Mouse (Mus musculus) frontal cortex, postnatal 14 days (tissue): Measurements from ENCODE around the gene Efna2.
"Not testable (repeated sequence)": the region's sequence is repeated elsewhere in the genome, so short reads cannot be mapped to it uniquely, and the experiment has no call there.

Experiments
- DNase-seq, 2 experiments: peaks; one replicate each; pipeline ENCODE4 v3.0.0; 2022; ENCODE audit warnings: low spot score in 2 of 2

The Efna2 gene

DNA sequence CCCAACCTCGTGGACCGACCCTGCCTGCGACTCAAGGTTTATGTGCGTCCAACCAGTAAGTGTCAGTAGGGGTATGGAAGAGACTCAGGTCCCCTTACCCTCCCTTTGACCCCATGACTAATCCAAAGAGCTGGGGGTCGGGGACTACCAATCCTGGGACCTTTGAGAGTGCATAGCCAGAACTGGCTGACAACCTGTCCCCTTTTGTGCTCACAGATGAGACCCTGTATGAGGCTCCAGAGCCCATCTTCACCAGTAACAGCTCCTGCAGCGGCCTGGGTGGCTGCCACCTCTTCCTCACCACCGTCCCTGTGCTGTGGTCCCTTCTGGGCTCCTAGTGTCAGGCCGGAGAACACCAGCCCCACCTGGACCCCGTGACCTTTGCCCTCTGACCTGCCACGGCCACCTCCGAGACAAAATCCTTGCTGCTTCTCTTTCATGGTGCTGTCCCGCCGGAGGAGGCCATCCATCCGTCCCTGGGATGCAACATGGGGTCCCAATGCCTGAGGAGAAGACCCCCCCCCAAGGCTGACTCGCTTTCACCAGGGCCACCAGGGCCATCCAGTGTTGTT lies 9.3 kb downstream of the Efna2 start:
- no peak for DNase-seq

DNA sequence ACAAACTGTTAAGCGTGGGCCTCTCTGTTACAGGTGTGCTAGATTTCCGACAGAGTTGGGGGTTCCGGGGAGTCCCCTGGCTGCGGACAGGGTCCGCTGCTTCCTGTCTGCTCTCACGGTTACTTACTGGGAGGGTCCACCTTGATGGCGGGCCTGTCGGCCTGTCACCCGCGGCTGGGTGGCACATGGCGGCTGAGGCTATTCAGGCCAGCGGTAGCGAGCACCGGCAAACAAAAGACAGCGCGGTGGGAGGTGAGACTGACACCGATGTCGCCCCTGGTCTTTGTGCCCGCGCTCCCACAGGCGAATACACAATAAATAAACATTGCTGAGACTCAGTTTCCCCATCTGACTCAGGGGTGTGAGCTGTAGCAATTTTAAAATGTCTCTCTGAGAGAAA lies 10.7 kb downstream of the Efna2 start:
- DNase-seq: no peak

DNA sequence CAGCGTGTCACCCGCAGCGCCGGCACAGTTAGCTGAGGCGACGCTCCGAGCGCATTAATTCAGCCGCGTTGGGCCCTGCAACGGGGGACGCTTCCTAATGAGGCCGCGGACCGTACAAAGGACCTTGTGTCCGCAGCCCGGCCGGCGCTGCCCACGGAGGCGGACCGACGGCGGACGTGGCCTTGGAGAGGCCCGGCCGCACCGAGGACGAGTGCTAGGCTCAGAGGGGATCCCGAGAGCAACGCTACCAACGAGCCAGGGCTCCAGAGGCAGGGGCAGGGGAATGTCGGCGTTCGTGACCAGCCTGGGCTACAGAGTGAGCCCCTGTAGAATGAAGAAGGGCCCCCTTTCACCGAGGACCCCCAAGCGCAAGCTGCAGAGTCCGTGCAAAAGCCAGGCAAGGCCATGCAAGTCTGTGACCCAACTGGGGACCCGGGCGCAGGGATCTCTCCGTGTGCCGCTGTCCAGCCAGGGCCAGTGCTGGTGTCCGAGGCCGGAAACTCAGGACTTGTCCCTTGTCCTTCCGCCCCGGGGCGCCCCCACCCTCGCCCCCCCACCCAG lies 11.3 kb downstream of the Efna2 start:
- DNase-seq: no peak

DNA sequence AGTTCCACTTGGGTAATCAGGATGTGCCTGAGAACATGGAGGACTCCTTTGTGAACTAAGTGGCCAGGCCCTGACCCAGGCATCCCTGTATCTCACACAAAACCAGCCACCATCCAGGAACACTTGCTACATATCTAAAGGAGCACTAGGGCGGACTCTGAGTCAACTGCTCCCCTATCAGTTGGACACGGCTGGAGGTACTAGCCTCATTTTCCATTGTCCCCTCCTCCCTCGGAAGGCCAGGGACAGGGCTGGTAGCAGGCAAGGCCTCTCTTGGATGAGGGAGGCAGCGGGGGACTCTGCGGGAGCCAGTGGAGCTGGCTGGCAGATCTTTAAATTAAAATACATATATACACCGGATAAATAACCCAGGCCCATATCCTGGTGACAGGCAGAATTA lies 14.7 kb downstream of the Efna2 start:
- DNase-seq: no peak

DNA sequence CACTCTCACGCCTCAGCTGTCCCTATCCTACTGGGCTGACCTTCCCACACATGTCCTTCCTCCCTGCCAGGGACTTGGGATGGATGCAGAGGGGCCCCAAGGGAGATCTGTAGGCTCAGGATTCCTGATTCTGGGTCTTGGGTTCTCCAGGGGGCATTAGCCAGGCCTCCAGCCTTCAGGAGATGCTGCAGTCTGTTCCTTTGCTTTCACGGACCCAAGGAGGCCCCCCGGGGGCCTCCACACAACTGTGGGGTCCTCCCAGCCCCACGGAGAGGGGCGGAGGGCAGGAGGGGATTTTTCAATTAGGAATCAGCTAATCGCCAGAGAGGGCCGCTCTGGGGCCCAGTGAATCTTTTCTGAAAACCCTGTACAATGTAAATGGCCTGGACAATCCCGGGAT lies 15.2 kb downstream of the Efna2 start:
- no peak for DNase-seq

DNA sequence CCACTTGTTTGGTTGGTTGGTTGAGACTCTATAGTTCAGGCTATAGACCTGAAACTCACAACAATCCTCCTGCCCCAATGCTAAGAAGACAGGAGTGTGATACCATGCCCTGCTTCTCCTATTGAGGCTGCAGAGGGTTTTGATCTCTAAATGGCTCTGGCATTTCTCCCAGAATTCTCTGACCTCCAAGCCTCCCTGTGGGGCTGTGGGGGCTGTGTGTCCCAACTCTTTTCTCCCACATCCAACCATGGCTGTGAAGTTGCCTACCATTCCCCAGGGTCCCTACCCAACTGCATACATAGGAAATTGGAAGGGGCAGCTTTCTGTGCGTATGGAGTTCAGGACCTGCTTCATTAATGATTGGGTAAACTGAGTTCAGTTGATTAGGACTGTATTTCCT lies 16.9 kb downstream of the Efna2 start:
- DNase-seq: no peak

DNA sequence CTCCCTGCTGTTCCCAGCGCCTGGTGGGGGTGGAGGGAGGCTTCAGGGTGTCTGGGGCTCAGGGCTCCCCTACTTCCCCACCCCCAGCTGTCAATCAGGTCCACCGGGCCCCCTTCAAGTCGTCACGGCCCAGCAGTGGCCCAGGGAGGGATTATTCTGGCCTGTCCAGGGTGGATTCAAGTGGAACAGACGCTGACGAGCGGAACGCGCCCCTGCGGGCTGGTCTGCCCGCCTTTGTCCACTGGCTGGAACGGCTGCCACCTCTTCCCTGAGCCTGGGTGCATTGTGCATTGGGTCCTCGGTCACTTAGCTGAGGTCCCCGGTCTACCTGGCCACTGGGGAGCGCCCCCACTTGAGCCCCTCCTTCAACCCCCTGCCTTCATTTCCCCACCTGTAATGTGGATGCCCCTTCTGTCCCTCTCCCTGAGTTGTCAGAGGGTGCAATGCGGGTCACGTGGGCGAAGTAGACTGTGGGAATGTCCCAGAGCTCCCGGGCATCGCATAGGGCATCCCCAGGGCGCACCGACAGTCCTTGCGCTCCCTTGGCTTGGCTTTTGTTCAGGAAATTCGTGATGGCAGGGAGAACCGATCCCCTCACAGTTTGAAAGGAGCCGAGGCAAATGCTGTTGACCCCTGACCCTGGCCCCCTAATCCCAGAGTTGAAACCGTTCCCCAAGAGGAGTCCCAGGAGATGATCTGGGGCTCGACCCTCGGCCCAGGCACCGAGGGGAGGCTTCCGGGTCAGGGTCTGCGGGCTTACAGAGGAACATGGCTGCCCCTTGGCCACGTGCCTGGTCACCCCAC lies 17.7 kb downstream of the Efna2 start:
- DNase-seq: no peak

DNA sequence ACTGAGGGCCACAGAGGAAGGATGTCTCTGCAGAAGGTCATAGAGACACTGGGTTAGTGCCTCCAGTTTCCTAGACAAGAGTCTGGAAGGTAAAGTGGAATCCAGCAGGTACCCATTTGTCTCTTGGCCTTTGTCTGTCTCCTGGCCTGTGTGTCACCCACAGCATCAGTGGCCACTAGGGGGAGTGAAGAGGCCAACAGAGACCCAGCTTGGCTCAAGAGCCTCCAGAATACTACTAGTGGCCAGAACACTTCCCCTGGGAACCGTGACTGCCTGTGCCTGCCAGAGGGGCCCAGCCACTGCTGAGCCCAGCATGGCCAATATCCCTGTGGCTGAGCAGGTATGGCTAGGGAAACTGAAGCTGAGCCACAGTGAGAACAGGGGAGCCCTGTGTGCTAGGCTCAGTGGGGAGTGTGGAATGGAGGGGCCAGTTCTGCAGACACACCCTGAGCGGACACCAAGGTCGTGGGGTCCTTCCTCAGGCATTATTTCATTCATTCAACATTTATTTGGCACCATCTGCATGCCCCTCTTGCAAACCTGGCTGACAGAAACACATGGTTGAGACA lies 20.2 kb downstream of the Efna2 start:
- DNase-seq: no peak

DNA sequence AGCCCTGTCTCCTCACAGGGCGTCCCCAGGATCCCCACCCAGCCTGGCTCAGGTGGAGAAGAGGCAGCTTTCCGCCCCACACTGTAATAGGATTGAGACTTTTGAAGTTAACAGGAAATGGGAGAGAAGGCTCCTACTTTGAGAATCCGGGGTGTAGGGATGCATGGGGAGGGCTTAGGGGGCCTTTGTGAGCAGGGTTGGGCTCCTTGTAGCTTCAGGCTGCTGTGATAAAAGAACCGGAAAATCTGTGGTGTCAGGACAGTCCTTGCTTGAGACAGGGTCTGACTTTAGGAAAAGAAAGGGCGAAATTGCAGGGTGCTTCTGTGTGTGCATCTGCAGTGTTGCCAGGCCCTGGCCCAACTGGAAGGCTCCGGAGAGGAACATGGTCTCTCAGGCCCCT lies 21.2 kb downstream of the Efna2 start:
- no peak for DNase-seq

DNA sequence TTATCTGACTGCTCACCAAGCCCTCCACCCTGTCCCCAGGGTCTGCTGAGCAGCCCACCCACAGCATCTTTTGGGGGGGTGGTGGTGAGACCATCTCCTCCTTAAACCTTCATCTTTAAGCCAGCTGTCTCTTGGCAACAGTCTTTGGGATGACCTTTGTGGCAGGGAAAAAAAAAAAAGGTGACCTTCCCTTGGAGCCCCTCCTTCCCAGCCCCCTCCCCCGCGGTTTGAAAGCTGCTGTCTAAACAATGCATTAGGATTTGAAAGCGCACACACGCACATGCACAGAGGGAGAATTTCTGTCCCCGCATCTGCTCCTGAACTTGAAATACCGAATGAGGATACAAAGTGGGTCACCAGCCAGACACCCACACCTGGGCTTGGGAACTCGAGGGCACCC lies 24.8 kb downstream of the Efna2 start:
- DNase-seq: no peak

DNA sequence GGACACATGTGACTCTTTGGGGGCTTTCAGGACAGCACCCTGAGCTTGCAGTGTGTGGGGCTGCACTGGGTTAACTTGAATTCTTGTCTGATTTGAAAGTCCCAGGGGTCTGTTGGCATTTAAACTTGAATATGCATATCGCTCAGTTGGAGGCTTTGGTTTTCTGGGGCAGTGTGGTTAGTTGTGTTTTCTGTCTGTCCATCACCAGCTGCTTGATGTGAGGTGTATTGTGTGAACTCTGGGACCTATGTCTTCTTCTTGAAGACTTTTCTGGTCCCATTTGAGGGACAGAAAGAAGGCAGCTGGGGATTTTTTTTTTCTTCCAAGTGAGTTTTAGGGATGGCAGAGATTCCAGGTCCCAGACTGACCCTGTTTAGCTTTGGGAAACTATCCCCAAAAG lies 27.9 kb downstream of the Efna2 start:
- no peak for DNase-seq

DNA sequence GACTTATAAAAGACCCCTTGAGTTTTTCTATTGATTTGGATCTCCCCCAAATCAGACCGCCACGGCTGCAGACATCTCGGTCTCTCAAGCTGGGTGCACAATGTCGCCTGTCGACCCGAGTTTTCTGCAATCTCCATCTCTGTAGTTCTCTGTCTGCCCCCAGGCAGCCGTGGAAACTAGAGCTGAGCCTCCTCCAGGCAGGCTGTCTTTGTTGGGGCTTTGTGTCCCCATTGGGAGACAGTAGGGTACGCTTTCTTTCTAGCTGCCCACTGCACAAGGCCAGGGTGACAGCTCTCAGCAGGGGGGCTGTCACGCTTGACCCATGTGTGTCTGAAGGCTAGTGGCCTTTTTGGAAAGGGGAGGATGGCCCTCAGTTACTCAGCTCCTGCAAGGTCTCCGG lies 28.4 kb downstream of the Efna2 start:
- DNase-seq: no peak

DNA sequence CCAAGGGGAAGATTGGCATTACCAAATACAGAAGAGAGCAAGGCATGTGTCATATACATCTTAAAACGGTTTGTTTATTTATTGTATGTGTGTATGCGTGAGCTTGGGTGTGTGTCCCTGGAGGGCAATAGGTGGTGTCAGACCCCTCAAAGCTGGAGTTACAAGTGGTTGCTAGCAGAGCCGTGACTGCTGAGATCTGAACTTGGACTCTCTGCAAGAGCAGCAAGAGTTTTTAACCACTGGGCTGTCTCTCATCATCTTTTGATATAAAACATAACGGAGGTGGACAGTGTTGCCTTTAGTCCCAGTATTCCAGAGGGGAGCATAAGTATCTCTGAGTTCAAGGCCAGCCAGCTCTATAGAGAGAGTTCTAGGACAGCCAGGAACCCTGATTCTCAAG lies 29.0 kb downstream of the Efna2 start:
- no peak for DNase-seq

DNA sequence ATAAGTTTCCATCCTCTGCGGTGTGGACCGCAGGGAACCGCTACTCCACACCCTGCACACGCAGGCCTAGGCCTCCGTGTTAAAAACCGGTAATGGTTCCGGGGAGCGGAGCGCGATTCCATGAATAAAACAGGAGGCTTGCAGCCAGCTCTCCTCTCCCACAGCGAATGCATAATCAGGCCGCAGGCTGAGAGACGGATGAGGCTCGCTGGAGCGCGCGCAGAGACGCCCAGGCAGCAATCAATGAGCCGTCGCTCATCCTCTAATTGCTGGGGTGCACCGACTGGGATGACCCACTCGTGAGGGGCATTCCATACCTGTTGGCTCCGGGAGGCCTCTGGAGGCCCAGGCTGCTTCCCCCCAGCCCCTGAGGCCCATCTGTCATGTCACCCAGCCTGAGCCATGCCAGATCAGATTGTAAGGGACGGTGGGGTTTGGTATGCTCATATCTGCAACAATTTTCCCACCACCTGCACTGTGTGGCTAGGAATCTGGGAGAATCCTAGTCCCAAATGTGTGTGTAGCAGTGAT lies 29.6 kb downstream of the Efna2 start:
- DNase-seq: no peak

DNA sequence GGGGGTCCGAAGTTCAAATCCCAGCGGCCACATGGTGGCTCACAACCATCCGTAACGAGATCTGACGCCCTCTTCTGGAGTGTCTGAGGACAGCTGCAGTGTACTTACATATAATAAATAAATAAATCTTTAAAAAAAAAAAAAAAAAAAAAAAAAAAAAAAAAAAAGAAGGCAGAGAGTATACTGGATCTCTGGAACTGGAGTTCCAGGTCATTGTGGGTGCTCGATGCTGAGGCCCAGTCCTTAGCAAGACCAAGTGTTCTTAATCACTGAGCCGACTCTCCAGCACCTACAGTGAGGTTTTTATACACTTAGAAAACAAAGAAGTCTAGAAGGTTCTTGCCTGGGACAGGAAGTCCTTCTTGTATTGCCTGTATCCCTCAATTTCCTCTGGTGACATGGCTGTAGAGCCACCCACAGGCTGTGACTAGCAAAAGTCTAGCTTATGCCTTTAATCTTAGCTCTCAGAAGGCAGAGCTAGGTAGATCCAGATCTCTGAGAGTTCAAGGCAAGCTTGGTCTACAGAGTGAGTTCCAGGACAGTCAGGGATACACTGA lies 32.3 kb downstream of the Efna2 start:
- DNase-seq: not testable (repeated sequence)

DNA sequence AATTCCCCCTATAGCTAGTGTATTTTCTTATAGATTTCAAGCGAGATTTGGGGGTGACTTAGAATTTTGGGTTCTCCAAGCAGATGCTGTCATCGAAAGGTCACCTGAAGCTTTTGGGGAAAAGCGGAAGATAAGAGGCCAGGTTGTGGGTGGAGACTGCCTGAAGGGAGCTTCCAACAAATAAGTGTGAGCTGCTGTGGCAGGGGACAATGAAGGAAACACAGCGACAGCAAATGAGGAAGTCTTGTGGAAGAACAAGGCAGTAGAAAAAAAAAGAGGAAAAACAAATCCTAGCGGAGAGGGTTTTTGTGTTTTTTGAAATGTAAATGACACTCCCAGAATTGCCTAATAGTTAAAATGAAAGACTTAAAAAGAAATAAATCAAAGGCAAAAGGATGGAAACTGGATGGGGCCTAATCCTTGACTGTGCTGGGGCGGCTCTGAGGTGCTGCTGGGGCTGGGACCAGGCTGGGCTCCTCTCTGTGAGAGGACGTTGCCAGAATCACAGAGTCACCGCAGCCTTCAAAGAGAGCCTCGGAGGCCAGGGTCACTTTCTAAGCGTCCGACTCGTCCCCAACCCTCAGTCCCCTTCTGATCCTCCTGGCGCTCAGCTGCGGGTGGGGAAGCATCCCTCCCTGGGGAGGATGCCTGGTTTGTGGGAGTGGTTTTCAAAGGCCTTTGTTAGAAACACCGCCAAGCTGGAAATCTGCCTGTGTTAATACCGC lies 35.9 kb downstream of the Efna2 start:
- DNase-seq: no peak

DNA sequence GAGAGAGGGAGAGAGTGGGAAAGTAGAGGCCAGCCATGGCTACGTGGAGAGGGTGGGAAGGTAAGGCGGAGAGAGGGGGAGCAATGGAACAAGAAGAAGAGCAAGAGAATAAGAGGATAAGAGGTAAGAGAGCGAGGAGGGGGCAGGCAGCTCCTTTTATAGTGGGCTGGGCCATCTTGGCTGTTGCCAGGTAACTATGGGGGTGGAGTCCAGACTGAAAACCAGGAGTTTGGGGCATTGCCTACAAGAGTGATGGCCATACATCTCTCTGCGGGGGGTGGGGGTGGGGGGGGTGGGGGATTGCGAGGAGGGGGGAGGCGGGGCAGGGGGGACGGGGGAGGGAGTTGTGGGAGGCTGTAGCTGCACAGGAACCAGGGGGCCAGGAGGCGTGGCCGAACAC lies 41.4 kb downstream of the Efna2 start:
- DNase-seq: no peak

DNA sequence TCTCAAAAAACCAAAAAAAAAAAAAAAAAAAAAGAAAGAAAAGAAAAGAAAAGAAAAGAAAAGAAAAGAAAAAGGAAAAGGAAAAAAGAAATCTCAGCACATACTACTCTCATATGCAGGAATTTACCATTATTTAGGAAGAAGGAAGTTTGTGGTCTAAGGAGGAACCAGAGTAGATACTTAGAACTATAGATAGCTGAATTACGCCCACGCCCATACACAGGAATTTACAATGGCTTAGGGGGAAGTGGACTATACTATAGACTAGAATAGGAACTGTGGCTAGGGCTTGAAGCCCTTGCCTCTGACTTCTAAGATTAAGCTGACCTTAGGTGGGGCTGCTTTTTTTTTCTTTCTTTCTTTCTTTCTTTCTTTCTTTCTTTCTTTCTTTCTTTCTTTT lies 43.9 kb downstream of the Efna2 start:
- DNase-seq: not testable (repeated sequence)

DNA sequence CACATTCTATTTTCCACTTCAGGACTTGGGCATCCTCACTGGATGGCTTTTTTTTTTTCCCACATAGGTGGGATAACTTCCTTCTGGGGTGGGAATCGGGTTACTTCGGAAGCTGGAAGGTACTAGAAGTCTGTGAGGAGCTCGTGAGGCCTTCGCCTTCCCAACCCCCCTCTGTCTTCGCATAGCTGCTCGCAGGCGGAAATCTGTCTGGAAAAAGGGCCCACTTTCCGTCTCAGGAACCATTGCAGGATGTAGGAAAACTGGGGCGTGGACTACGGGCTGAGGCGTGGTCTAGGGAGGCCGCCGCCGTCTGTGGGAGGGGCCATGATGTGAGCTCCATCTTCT lies 46.8 kb downstream of the Efna2 start:
- DNase-seq: no peak

DNA sequence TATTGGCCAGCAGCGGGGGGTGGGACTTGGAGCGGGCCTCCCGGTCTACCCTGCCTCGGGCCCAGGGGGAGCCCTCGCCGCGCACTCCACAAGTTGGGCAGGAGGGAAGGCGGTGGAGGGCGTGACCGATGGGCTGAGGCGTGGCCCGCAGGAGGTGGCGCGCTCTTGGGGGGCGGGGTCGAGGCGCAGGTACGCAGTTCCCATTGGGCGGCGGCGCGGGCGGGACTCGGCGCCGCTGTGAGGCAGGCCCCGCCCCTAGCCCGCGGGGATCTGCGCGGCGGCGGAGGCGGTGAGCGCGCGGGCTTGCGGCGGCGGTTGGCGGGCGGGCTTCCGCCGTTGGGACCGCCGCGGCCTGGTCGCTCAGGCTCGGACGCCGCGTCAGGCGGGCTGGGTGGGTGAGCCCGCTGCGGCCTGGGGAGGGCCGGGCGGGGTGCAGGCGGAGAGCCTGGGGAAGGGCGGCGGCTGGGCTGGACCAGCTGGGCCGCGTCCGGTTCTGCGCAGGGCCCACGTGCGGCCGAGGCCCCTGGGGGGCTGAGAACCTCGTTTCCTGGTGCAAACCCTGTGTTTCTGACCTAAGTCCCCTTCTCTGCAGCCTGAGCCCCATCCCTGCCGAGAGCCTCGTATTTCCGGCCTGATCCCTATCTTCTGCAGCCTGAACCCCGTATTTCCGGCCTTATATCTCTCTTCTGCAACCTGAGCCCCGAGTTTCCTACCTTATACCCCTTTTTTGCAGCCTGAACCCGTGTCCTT lies 47.3 kb downstream of the Efna2 start, which contains the start of gene Mum1:
TSS of gene Mum1 (plus strand) at position 19 of the 750 bp plus-strand sequence.
- DNase-seq: peak; percentile 97 to 98

DNA sequence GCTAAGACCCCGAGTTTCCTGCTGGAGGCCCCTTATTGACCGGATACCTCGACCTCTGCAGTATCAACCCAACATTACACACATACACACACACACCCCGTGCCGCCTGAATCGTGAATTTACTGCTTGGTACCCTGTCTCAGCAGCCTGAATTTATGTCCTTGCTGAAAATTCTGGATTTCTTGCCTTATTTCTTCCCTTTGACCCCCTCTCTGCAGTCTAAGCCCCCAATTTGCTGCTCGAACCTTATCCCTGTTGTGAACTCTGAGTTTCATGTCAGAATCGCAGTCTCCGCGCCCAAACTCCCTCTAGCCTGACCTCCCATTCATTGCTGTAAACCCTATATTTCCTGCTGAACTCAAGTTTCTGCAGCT lies 47.9 kb downstream of the Efna2 start:
- no peak for DNase-seq
